Mouse (Mus musculus): Measurements from ENCODE around the gene Smcp. TPM values are rescaled to one million over a fixed set of nuclear protein-coding genes. Genes with fewer than 3 reads are reported as not detected.

Smcp gene
- total RNA-seq (2017) = not detected in 2 replicates

DNA sequence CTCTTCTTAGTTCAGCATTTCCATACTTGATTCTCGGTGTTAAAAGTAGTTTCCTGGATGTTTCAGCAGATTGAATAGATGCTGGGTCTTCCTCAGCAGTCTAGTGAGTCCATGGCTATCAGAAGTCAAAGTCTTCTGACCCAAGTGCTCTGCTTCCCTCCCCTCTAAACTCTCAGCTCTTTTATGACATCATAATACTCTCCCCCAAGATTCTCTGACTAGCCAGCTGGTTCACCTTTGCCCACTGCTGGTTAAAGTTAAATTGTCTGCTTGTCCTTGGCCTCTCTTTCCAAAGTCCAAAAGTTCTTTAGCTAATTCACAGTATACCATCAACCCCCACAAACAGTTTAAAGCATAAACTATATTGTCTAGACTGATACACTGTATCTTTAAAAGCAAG, at the start of gene Smcp:
Smcp (minus strand) TSS at position 140 of the 400 bp plus-strand sequence.
- no peak for ATAC-seq (replicated peaks; ENCODE audit: low read depth, poor library complexity, severe bottlenecking)

DNA sequence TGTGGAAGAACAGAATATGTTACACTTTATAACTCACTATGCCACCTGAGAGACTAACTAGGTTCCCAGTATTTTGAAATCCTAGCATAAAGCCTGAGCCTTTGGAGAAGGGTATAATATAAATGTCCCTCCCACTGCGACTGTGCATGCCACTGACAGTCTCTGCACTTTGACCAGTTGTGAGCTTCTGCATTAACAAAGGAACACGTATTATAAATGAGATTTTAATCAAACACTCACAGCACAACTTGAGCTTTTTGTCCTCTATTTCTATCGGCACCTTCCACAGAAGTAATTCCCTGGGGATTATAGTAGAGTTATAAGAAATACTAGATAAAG, 49.8 kb upstream of the Smcp start:
- no peak for ATAC-seq (replicated peaks; ENCODE audit: low read depth, poor library complexity, severe bottlenecking)

DNA sequence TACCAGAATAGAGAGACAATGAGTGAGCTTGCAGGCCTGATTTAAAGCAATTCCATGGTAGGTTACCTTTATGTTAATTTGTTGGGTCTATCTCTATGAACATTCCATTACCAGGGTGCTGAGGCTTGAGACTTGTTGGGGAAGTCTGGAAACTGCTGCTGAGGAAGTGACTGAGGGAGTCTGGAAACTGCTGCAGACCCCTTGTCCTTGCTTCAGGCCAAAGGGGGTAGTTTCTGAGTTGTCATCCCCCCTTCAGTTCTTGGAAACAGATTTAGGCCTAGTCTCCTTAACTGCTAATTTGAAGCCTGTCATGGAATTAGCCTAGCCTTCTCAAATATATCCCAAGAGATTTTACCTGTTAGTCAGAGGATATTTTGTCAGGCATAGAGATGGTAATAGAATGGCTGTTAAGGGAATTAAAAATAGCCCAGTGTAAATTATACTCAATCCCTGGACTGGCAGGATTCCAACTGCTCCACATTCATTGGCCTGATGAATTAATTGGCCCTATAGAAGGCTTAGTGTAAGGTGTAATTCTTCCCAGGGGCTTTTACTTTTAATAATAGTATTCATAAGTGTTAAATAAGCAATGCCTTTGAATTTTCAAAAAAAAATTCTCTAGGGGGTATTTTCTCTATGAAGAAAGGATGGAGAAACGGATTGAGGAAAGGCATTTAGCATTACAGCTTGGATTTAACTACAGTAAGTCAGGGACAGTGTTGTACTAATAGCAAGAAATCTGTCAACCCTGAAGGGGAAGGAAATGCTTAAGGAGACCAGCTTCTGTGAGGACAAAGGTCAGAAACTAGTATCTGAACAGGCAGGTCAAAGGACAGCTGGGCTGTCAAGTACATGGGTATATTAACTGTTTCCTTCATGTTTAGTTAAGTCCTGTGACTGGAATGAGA, 49.2 kb upstream of the Smcp start:
- ATAC-seq (replicated peaks; ENCODE audit: low read depth, poor library complexity, severe bottlenecking) = no peak

DNA sequence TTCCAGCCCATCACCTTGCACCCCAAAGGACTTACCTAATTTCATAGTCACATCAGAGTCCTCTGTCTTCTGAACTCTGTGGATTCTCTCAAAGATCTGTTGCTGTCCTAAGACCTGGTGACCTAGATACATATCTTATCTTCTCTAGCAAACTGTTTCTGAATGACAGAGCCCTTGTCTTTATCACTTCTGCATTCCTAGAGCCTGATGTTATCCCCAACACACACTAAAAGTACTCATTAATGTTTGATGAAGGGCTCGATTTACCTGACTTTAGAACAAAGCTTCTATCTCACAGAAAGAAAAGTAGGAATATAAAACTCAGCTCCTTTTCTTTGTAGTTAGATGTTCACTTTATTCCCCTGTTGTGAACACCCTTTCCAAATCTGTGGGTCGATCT, 32.8 kb upstream of the Smcp start, which contains the start of gene Lce6a:
Lce6a (minus strand) TSS at position 101 of the 400 bp plus-strand sequence.
- no peak for ATAC-seq (replicated peaks; ENCODE audit: low read depth, poor library complexity, severe bottlenecking)

DNA sequence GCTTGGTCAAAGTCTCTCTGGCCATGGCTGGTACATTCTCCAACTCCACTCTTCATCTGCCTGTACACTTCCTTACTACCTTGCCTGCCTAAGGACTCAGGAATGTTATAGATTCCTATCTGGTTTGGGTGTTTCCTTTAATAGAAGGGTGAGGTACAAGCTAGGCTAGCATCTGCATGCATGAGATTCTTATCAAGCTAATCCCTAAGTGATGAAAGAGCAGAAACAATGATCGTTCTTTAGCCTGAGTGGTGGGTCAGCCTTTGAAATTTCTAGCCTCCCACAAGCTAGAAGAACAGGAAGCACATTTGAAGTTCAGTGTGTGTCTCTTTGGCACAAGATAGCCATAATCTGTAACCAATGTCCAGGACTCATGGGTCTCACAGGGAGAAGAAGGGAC, 21.0 kb upstream of the Smcp start:
- no peak for ATAC-seq (replicated peaks; ENCODE audit: low read depth, poor library complexity, severe bottlenecking)

DNA sequence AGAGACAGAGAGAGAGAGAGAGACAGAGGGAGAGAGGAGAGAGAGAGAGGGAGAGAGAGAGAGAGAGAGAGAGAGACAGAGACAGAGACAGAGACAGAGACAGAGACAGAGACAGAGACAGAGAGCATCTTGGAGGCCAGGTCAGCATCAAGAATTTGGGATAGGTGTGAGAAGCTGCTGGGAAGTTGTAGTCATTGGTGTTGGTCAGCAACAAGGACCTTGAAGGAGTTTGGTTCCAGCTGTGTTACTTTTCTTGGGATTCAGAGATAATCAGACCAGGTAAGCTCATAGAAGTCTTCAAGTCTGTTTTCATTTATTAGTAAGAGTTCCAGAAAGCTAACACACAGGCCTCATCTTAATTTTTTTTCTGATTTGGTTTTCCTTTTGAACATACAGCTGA, 18.6 kb upstream of the Smcp start, which contains the start of gene 2210017I01Rik:
2210017I01Rik (minus strand) TSS at position 101 of the 400 bp plus-strand sequence.
- ATAC-seq (replicated peaks; ENCODE audit: low read depth, poor library complexity, severe bottlenecking) = no peak

DNA sequence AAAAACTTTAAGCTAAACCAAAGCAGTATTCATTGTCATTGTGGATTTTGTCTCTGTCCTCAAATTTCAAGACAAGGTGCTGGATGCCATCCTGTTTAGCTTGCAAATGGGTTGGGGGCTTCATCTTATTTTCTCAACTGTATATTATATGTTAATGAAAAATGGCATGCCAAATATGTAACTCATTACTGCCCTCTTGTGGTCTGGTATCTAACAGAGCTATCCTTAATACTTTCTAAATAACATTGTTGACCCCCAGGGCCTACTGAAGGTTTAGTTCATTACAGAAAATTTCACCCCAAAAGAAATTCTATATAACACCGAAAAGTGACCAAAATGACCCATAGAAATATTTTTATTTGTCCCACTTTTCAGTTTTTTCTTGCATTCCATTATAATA, 13.4 kb upstream of the Smcp start:
- 0 out of 2 replicates have a peak, but pooled peaks have one; percentile 56 for ATAC-seq (replicated peaks; ENCODE audit: low read depth, poor library complexity, severe bottlenecking)

DNA sequence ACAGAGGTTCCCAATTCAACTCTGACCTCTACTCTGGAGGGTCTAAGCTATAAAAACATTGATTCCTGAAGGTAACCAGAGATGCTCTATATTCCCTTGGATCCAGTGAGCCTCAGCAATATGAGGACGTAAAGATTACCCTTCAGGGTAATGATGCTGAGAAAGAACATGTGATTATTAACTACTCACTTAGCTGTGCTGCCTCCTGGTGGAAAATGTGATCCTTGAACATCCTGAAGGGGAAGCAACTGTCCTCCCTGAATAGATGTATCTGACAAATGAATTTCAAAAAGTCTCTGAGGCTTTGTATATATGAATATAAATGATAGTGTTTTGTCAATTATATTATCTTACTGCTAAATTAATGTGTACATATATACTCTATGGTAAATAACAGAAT, 11.7 kb upstream of the Smcp start:
- no peak for ATAC-seq (replicated peaks; ENCODE audit: low read depth, poor library complexity, severe bottlenecking)

DNA sequence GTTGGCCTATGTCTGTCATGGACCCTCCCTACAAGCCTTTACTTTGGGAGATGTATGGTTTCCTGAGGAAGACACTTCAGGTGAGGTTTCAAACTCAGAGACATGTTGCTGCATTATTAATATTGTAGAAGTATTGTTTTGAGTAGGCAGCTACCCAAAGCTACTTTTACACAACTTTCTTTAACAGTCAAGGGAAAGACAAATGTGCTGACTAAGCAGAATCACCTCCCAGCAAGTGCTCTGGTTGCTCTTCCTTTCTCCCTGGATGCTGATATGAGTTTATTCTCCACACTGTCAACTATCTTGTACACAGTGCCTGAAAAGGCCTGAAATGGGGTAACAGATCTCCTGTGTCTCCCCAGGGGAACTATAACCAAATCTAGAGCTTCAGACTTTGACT, 11.2 kb upstream of the Smcp start:
- ATAC-seq (replicated peaks; ENCODE audit: low read depth, poor library complexity, severe bottlenecking) = no peak

DNA sequence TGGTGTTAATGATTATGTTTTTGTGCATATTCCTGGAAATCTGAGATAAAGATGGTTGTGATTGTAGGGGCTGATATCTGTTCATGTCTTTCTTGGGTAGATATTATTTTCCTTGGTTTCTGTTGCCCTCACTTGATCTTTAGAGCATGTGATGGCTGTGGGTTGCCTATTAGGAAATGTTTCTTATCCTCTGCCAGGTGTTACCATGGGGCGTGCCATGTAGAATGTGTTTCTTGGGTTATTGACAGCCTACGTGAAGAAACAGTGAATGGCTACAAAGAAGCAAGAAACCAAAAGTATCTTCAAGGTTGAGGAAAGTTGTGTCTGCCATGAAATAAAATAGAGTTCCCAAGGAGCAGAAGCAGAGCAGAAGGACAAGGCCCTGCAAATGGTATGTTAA, 9.6 kb upstream of the Smcp start:
- no peak for ATAC-seq (replicated peaks; ENCODE audit: low read depth, poor library complexity, severe bottlenecking)

DNA sequence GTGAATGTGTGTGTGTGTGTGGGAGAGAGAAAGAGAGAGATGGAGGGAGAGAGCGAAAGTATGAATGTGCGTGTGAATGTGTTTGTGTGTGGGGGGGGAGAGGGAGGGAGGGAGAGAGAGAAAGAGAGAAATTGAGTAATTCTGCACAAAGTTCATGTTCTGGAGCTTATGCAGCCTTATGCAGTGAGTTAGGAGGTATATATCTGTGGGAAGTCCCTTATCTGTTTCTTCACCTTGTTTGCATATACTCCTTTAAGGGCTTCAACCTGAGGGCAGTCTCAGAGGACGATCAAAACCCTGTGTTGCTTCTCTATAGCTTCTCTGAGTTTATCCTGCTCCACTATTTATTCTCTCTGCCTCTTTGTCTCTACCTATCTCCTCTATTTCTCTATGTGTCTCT, 1.6 kb downstream of the Smcp start:
- no peak for ATAC-seq (replicated peaks; ENCODE audit: low read depth, poor library complexity, severe bottlenecking)

DNA sequence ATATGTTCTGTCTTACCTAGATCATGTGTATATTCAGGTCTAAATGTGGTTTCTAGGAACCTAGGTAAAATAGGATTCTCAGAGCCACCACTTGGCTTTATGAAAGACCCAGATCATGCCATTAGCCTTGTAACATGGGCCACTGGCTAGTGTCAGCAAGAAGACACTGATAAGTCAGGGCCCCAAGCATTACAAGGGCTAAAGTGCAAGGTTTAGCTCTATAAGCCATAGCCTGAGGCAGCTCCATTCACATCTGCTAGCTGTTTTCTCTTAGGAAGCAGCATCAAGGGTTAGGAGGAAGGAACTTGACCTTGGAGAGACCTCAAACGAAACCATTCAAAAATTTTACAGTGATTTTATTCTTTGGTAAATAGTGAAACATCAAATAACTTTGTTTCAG, 3.7 kb downstream of the Smcp start:
- no peak for ATAC-seq (replicated peaks; ENCODE audit: low read depth, poor library complexity, severe bottlenecking)

DNA sequence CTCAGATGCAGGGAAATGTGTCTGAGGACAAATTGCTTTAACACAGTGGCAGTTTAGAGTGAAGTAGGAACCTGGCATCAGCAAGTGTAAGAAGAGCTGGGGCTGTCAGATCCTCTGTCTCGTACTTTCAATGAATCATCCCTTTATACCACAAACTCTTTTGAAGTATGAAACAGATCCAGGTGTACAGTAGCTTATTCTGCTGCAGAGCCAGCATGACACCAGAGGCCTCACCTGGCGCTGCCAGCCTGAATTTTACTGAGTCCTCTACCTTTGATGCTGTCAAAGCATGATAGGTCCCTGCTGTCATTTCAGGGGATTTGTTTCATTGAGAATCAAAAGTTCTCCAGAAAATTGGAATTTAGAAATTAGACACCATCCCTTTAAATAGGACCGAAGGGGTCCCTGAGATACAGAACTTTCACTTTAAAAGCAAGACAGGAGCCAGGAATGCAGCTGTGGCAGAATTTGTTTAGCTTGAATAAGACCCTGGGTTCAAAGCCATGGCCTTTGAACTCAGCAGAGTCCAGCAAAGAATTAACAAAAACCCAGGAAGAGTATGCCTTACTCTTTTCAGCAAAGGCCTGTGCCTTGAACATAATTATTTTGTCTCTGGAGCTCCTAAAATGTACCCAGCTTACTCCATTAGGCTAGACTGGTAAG, 5.5 kb downstream of the Smcp start:
- no peak for ATAC-seq (replicated peaks; ENCODE audit: low read depth, poor library complexity, severe bottlenecking)

DNA sequence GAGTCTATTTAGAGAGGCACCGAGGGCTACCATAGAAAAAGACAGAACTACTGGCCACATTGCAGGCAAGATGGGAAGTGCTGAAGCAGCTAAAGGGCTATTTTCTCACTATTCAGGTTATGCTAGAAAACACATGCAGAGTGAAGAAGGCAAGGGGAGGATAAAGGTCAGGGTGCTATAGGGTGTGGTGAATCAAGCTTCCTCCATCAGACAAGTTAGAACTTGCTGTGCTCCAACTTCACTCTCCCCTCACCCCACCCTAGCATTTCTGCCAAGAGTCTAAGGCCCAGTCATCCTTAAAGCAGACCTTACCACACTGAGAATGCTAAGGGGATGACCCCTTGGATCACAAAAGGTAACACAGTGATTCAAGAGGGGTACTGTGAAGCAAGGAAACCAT, 9.3 kb downstream of the Smcp start:
- no peak for ATAC-seq (replicated peaks; ENCODE audit: low read depth, poor library complexity, severe bottlenecking)

DNA sequence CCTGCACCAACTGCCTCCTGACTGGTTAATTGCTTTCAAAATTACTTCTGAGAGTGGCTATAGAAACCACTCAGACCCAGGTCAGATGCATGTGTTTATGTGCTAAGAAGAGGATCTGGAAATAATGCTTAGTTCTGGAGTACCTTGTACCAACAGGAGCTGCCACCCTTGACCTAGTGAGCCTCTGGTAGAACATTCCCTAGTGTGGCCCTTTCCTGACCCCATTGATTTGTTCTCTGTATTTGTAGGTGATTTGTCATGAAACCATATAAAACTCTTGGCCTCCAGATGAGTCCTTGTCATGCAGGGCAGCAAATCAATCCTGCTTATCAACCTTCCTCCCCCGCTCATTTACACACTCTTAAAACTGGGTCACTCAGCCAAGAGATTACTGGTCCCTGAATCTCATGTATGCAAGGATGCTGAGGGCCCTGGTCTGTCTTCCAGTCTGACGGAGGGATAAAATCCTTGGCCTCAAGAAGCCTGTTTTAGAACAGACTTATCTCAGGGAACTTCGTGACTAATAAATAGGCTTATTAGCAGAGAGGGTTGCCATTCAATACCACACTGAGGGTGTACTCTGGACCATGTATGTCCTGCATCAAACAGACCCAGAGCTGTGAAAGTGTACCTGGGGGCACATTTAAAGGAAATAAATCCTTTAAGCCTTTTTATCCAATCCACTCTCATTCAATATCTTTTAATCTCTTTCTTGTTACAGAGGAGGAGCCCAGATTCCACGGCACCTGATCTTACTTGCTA, 10.0 kb downstream of the Smcp start:
- no peak for ATAC-seq (replicated peaks; ENCODE audit: low read depth, poor library complexity, severe bottlenecking)

DNA sequence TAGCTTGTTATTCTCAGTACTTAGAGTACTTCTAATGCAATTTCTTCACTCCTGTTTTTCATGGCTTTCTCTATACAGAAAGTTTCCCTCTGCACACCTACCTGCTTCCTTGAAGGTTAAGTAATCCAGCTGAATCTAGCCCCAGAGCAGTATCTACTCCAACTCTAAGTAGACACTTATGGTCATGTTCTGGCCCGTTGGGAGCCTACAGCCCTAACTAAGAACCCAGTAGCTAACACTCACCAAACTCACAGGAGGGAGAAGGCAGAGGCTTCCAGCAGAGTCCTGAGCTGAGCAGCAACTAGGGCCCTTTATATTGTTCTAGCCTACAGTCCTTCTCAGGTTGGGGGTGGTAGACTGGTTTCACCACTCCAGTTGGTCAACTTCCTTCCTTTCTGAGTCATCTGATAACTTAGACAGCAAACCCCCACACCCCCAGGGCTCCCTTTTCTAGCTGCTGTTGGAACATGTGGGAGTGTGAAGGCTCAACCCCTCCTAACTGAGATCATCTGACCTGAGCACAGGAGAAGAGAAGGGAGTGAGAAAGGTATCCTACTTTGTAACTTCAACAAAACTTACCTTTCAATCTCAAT, 15.3 kb downstream of the Smcp start, which contains the start of gene Ivl:
Ivl (minus strand) TSS at position 287 of the 593 bp plus-strand sequence.
- 0 out of 2 replicates have a peak, but pooled peaks have one; percentile 32 for ATAC-seq (replicated peaks; ENCODE audit: low read depth, poor library complexity, severe bottlenecking)

DNA sequence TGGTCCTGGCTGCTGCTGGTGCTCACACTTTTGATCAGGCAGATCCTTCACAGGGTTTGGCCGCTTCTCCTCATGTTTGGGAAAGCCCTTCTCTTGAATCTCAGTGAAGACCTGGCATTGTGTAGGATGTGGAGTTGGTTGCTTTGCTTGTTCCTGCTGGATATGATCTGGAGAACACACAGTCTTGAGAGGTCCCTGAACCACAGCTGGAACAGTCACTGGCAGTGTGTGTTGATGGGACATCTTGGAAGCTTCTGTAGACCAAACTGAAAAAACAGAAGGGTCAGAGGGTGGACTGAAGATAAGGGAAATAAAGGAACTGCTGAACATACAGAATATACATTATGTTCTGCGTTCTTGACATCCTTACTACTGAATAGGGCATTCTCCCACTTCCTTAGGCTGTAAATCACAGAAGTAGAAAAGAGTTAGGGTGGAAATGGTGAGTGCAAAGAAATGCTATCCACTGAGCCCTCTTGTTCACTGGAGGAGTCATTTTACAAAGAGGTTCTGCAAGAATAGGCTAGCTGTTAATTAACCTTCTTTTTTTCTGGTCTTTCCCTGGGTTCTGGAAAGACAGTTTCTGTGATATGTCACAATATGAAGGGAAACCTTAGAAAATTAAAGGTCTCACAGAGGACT, 16.2 kb downstream of the Smcp start:
- ATAC-seq (replicated peaks; ENCODE audit: low read depth, poor library complexity, severe bottlenecking) = no peak

DNA sequence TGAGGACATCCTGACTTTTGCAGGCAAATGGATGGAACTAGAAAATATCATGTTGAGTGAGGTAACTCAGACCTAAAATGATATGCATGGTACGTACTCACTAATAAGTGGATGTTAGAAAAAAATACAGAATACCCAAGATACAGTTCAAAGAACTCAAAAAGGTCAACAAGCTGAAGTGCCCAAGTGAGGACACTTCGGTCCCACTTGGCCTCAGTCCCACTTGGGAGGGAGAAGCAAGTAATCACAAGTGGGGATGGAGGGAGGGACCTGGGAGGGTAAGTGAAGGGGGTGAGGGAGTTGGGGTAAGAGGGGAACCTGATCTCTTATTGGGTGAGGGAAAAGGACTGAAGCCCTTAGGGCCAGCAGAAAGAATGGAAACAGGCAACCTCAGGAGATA, 20.0 kb downstream of the Smcp start:
- no peak for ATAC-seq (replicated peaks; ENCODE audit: low read depth, poor library complexity, severe bottlenecking)

DNA sequence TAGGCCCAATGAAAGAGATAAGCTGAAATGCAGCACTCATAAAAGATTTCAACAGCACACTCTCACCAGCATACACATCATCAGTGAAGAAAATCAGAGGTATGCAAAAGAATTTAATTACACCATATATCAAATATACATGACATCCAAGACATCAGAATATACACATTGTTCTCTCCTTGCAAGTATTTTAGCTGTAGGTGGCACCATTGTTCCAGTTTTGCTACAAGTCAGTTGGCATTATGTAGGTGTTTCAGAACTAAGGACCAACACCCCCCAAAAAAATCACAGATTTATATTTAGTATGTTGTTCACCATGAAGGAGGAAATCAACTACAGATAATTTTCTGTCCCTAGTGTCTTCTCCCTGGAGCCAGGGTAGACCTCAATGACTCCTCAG, 23.4 kb downstream of the Smcp start:
- no peak for ATAC-seq (replicated peaks; ENCODE audit: low read depth, poor library complexity, severe bottlenecking)

DNA sequence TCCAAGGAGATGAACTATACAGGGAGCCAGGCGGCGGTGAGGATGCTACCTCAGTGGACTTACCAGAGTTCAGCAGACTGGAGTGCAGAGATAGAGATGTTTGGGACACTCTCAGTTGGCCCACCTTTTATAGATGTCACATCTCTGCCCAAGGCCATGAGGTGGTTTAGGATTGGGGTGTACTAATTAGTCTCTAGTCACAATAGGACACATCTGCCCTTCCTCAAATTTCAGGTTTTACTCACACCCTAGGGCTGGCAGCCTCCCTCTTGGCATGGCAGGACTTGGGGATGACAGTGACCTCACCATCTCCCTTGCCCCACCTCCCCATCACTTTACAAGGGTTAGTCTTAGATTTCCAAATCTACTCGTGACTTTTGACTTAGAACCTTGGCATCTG, 54.4 kb downstream of the Smcp start, which contains the start of gene 2310046K23Rik:
2310046K23Rik (minus strand) TSS at position 101 of the 400 bp plus-strand sequence.
- no peak for ATAC-seq (replicated peaks; ENCODE audit: low read depth, poor library complexity, severe bottlenecking)

Data from common myeloid progenitor, adult 5-6 weeks (primary cell).